Mouse (Mus musculus): ENCODE measurements around the gene Prr23a3. TPM values are rescaled to one million over a fixed set of nuclear protein-coding genes. Genes with fewer than 3 reads are reported as not detected.

The Prr23a3 gene
- not detected in 2 replicates for polyA plus RNA-seq (2015; fragmentation: Nextera tagmentation; extraction: Ambion mirVana)

DNA sequence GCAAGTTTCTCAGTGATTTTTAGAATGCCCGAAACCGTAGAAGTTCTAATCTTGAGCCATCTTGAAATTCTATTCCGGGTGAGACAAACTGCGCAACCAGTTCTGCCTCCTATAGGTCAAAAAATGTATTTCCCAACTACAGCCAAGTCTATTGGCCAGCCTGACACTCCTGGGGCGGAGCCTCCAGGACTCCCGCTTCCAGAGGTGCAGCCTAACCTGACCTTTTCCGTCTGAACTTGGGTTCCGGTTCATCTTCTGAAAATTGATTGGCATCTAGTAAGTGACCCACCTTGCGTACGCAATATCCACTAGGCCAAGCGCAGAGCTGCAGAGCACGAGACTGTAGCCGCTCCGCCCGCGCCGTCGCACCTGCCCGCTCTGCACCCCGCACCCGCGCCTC is at the start of gene Prr23a3:
TSS of gene Prr23a3 (plus strand) at position 197 of the 400 bp plus-strand sequence.
- H3K9me3 ChIP-seq (ENCODE audit: control insufficient read depth, low read length) = no peaks in the 10 kb centered on the region
- H3K36me3 ChIP-seq (ENCODE audit: control insufficient read depth, insufficient read depth, low read length) = no peaks in the 10 kb centered on the region
- 50% methylated on average over 22 of the region's 22 CpGs for WGBS
- no peak within 1 kb of the TSS for H3K4me2 ChIP-seq (ENCODE audit: low read depth, low read length)
- no peak within 1 kb of the TSS for H3K27ac ChIP-seq (ENCODE audit: low read length)
- no peak within 1 kb of the TSS for H3K9ac ChIP-seq (ENCODE audit: low read depth, low read length)
- no peak for ATAC-seq
- H3K27me3 ChIP-seq (replicated peaks; ENCODE audit: control insufficient read depth, insufficient read depth, low read length) = peaks cover 5% of the 10 kb centered on the region; the same call in 1 of the 2 replicates
- no peak within 1 kb of the TSS for H3K4me3 ChIP-seq (ENCODE audit: low read length)
- no peaks in the 10 kb centered on the region for H3K4me1 ChIP-seq (ENCODE audit: control insufficient read depth, insufficient read depth, low read length)

DNA sequence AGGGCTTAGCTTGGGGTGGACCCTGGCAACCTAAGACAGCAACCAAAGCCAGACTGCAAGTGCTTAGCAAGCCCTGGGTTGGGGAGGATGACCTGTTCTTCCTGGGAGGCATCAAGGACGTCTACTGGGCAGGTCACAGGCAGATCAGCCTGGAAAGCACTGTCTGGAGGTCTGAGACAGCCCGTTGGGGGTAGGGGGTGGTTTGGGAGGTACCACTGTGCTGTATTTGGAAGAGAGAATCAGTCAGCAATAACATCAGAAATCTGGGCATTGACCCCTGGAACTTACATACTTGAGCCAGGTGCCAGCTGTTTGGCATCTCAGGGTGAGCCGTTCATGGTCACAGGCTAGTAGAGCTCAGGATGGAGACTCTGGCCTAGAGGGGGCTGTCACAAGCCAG is 48.5 kb upstream of the Prr23a3 start:
- WGBS = 69% methylated on average over 3 of the region's 3 CpGs
- Histone ChIP-seq H3K27me3 (replicated peaks; ENCODE audit: control insufficient read depth, insufficient read depth, low read length) (no peaks in the 10 kb centered on the region), H3K9me3 (ENCODE audit: control insufficient read depth, low read length) (no peaks in the 10 kb centered on the region), H3K9ac (ENCODE audit: low read depth, low read length) (no peak overlapping the region), H3K4me1 (ENCODE audit: control insufficient read depth, insufficient read depth, low read length) (no peaks in the 10 kb centered on the region), H3K4me2 (ENCODE audit: low read depth, low read length) (no peak overlapping the region), H3K27ac (ENCODE audit: low read length) (no peak overlapping the region), H3K36me3 (ENCODE audit: control insufficient read depth, insufficient read depth, low read length) (no peaks in the 10 kb centered on the region), H3K4me3 (ENCODE audit: low read length) (no peak overlapping the region)
- no peak for ATAC-seq

GRCm38 (mm10) chr9:98817592-98817991 is 47.0 kb upstream of the Prr23a3 start:
- ATAC-seq = no peak

DNA sequence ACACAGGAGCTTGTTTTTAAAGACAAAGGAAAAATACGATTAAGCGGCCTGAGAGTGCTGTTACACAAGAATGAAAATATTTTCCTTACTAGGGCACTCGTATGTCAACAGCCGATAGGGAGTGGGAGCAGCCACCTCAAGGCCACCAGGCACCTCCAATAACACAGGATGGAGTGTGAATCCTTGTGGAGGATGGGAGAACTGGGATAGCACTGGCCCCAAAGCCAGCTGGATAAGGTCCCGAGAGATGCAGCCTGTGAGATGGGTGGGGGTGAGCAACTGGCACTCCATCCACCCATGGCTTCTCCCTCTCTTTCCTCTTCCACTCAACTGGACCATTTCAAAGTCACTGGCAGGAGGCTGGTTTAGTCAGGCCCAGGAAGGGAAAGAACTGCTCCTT is 45.6 kb upstream of the Prr23a3 start:
- WGBS = 80% methylated on average over 5 of the region's 5 CpGs
- no peaks in the 10 kb centered on the region for H3K36me3 ChIP-seq (ENCODE audit: control insufficient read depth, insufficient read depth, low read length)
- H3K9ac ChIP-seq (ENCODE audit: low read depth, low read length) = no peak overlapping the region
- ATAC-seq = no peak
- H3K27ac ChIP-seq (ENCODE audit: low read length) = no peak overlapping the region
- H3K4me2 ChIP-seq (ENCODE audit: low read depth, low read length) = no peak overlapping the region
- no peak overlapping the region for H3K4me3 ChIP-seq (ENCODE audit: low read length)
- no peaks in the 10 kb centered on the region for H3K27me3 ChIP-seq (replicated peaks; ENCODE audit: control insufficient read depth, insufficient read depth, low read length)
- 0 out of 2 replicates have a peak, but pooled peaks cover 2% of the 10 kb centered on the region for H3K9me3 ChIP-seq (ENCODE audit: control insufficient read depth, low read length)
- H3K4me1 ChIP-seq (ENCODE audit: control insufficient read depth, insufficient read depth, low read length) = no peaks in the 10 kb centered on the region

More at GRCm38 (mm10) chr9:98817592-98817991, 47.0 kb upstream of the Prr23a3 start:
- Histone ChIP-seq H3K4me1 (ENCODE audit: control insufficient read depth, insufficient read depth, low read length) (no peaks in the 10 kb centered on the region), H3K4me3 (ENCODE audit: low read length) (no peak overlapping the region), H3K9me3 (ENCODE audit: control insufficient read depth, low read length) (no peaks in the 10 kb centered on the region), H3K9ac (ENCODE audit: low read depth, low read length) (no peak overlapping the region), H3K36me3 (ENCODE audit: control insufficient read depth, insufficient read depth, low read length) (no peaks in the 10 kb centered on the region), H3K27me3 (replicated peaks; ENCODE audit: control insufficient read depth, insufficient read depth, low read length) (no peaks in the 10 kb centered on the region), H3K4me2 (ENCODE audit: low read depth, low read length) (no peak overlapping the region), H3K27ac (ENCODE audit: low read length) (no peak overlapping the region)
- WGBS = 86% methylated on average over 7 of the region's 7 CpGs

GRCm38 (mm10) chr9:98819481-98819880 is 45.1 kb upstream of the Prr23a3 start:
- no peaks in the 10 kb centered on the region for H3K4me1 ChIP-seq (ENCODE audit: control insufficient read depth, insufficient read depth, low read length)
- no peak overlapping the region for H3K4me2 ChIP-seq (ENCODE audit: low read depth, low read length)
- no peak overlapping the region for H3K9ac ChIP-seq (ENCODE audit: low read depth, low read length)
- WGBS = 89% methylated on average over 2 of the region's 2 CpGs
- no peak overlapping the region for H3K27ac ChIP-seq (ENCODE audit: low read length)
- no peaks in the 10 kb centered on the region for H3K36me3 ChIP-seq (ENCODE audit: control insufficient read depth, insufficient read depth, low read length)
- H3K27me3 ChIP-seq (replicated peaks; ENCODE audit: control insufficient read depth, insufficient read depth, low read length) = no peaks in the 10 kb centered on the region
- no peak overlapping the region for H3K4me3 ChIP-seq (ENCODE audit: low read length)
- H3K9me3 ChIP-seq (ENCODE audit: control insufficient read depth, low read length) = 0 out of 2 replicates have a peak, but pooled peaks cover 2% of the 10 kb centered on the region
- no peak for ATAC-seq

- Histone ChIP-seq H3K36me3 (ENCODE audit: control insufficient read depth, insufficient read depth, low read length) (no peaks in the 10 kb centered on the region), H3K4me3 (ENCODE audit: low read length) (no peak overlapping the region), H3K4me2 (ENCODE audit: low read depth, low read length) (no peak overlapping the region), H3K4me1 (ENCODE audit: control insufficient read depth, insufficient read depth, low read length) (no peaks in the 10 kb centered on the region), H3K9ac (ENCODE audit: low read depth, low read length) (no peak overlapping the region), H3K27me3 (replicated peaks; ENCODE audit: control insufficient read depth, insufficient read depth, low read length) (no peaks in the 10 kb centered on the region), H3K27ac (ENCODE audit: low read length) (no peak overlapping the region), H3K9me3 (ENCODE audit: control insufficient read depth, low read length) (0 out of 2 replicates have a peak, but pooled peaks cover 2% of the 10 kb centered on the region)
- no peak for ATAC-seq
- 86% methylated on average over 4 of the region's 4 CpGs for WGBS
Observed at GRCm38 (mm10) chr9:98820461-98820860, 44.1 kb upstream of the Prr23a3 start.

DNA sequence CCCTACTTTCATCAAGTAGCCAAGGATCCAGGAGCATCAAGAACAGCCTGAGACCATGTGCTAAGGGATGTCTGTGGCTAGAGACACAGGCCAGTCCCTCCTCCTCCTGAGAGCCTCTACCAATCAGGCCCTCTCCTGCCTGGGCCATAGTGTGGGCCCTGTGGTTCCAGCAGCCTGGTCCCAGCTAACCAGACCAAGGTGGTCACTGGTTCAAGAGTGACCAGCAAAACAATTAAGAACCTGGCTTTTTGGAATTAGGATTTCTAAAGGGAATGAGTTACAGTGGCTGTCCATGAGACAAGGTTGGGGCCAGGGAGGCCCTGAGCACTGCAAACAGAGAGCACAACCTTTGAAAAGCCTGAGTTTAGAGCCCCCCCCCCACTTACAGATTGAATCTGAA is 43.5 kb upstream of the Prr23a3 start:
- no peak overlapping the region for H3K4me2 ChIP-seq (ENCODE audit: low read depth, low read length)
- H3K36me3 ChIP-seq (ENCODE audit: control insufficient read depth, insufficient read depth, low read length) = no peaks in the 10 kb centered on the region
- ATAC-seq = no peak

GRCm38 (mm10) chr9:98823805-98824204 is 40.8 kb upstream of the Prr23a3 start:
- Histone ChIP-seq H3K36me3 (ENCODE audit: control insufficient read depth, insufficient read depth, low read length) (no peaks in the 10 kb centered on the region), H3K27me3 (replicated peaks; ENCODE audit: control insufficient read depth, insufficient read depth, low read length) (no peaks in the 10 kb centered on the region), H3K9me3 (ENCODE audit: control insufficient read depth, low read length) (0 out of 2 replicates have a peak, but pooled peaks cover 2% of the 10 kb centered on the region), H3K4me2 (ENCODE audit: low read depth, low read length) (no peak overlapping the region), H3K4me1 (ENCODE audit: control insufficient read depth, insufficient read depth, low read length) (no peaks in the 10 kb centered on the region), H3K4me3 (ENCODE audit: low read length) (no peak overlapping the region), H3K27ac (ENCODE audit: low read length) (no peak overlapping the region), H3K9ac (ENCODE audit: low read depth, low read length) (no peak overlapping the region)
- WGBS = 85% methylated on average over 7 of the region's 7 CpGs
- ATAC-seq = no peak

More for the DNA sequence above, 43.5 kb upstream of the Prr23a3 start:
- Histone ChIP-seq H3K9ac (ENCODE audit: low read depth, low read length) (no peak overlapping the region), H3K4me1 (ENCODE audit: control insufficient read depth, insufficient read depth, low read length) (no peaks in the 10 kb centered on the region), H3K4me3 (ENCODE audit: low read length) (no peak overlapping the region), H3K9me3 (ENCODE audit: control insufficient read depth, low read length) (0 out of 2 replicates have a peak, but pooled peaks cover 2% of the 10 kb centered on the region), H3K27me3 (replicated peaks; ENCODE audit: control insufficient read depth, insufficient read depth, low read length) (no peaks in the 10 kb centered on the region), H3K27ac (ENCODE audit: low read length) (no peak overlapping the region)

DNA sequence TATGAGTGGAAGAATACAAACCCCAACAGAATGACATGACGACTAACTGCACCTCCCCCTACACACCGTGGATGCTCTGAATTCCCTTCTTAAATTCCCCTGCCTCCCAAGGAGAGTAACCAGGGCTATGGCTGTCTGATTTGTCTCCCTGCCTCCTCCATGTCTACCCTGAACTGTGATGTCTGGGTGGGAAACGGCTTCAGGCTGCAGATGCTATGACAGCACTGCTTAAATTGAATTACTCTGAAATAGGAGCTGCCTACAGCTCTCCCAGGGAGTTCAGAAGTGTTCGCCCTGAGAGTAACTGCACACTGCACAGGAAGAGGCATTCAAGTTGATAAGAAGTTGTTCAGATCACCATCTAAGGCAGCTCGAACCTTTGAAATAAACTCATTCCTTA is 35.1 kb upstream of the Prr23a3 start:
- Histone ChIP-seq H3K27ac (ENCODE audit: low read length) (no peak overlapping the region), H3K9ac (ENCODE audit: low read depth, low read length) (no peak overlapping the region), H3K4me2 (ENCODE audit: low read depth, low read length) (no peak overlapping the region), H3K27me3 (replicated peaks; ENCODE audit: control insufficient read depth, insufficient read depth, low read length) (no peaks in the 10 kb centered on the region), H3K4me3 (ENCODE audit: low read length) (no peak overlapping the region), H3K4me1 (ENCODE audit: control insufficient read depth, insufficient read depth, low read length) (no peaks in the 10 kb centered on the region), H3K36me3 (ENCODE audit: control insufficient read depth, insufficient read depth, low read length) (no peaks in the 10 kb centered on the region), H3K9me3 (ENCODE audit: control insufficient read depth, low read length) (no peaks in the 10 kb centered on the region)
- no peak for ATAC-seq
- 50% methylated on average over 5 of the region's 5 CpGs for WGBS

DNA sequence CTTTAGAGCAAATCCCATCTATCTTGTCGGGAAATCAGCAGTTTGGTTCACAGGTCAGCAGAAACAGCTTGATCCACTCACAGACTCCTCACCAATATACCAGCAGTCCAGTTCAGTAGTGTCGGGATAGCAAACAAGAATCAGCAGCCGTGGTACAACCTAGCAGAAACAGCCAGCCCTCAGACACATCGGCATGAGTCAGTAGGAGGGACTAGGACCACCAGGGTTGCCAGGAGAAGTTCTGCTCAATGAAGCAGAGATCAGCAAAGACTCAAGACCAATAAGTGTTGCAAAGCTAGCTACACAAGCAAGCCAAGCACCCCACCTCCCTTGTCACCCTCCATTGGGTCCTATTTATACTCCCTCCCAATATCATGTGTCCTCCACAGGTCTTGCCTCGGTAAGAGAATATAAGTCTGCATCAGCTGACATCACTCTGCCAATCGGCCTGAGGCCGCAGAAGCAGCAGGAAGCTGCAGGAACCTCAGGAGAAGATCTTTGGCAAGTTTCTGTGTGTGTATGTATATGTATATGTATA is 27.0 kb upstream of the Prr23a3 start:
- no peaks in the 10 kb centered on the region for H3K9me3 ChIP-seq (ENCODE audit: control insufficient read depth, low read length)
- no peak for ATAC-seq
- no peak overlapping the region for H3K9ac ChIP-seq (ENCODE audit: low read depth, low read length)
- no peak overlapping the region for H3K4me3 ChIP-seq (ENCODE audit: low read length)
- H3K36me3 ChIP-seq (ENCODE audit: control insufficient read depth, insufficient read depth, low read length) = no peaks in the 10 kb centered on the region
- H3K4me1 ChIP-seq (ENCODE audit: control insufficient read depth, insufficient read depth, low read length) = no peaks in the 10 kb centered on the region
- WGBS = 79% methylated on average over 7 of the region's 7 CpGs
- no peaks in the 10 kb centered on the region for H3K27me3 ChIP-seq (replicated peaks; ENCODE audit: control insufficient read depth, insufficient read depth, low read length)
- no peak overlapping the region for H3K4me2 ChIP-seq (ENCODE audit: low read depth, low read length)
- no peak overlapping the region for H3K27ac ChIP-seq (ENCODE audit: low read length)
